Mouse (Mus musculus) ES-E14 (cell line): ENCODE results near the gene Gm20605.

Experiments
- CHD2 ChIP-seq: IDR thresholded peaks from 2 replicates; pipeline ENCODE4 v1.6.1; 2014; ENCODE audit warnings: mild to moderate bottlenecking, low read depth, low read length, inconsistent platforms
- HCFC1 ChIP-seq: IDR thresholded peaks from 2 replicates; pipeline ENCODE4 v1.6.1; 2012; ENCODE audit warnings: low read length, inconsistent platforms, borderline replicate concordance; ENCODE audit not compliant: insufficient read depth
- ZC3H11A ChIP-seq: IDR thresholded peaks from 2 replicates; pipeline ENCODE4 v1.6.1; 2012; ENCODE audit warnings: low read depth, mild to moderate bottlenecking, inconsistent platforms, low read length, borderline replicate concordance
- ZNF384 ChIP-seq: IDR thresholded peaks from 2 replicates; pipeline ENCODE4 v1.6.1; 2012; ENCODE audit warnings: low read depth, low read length, inconsistent platforms

GRCm38 (mm10) chr5:137595921-137596320, 33.1 kb upstream of the Gm20605 start:
- TF ChIP-seq CHD2 (no peak), ZNF384 (no peak), HCFC1 (no peak), ZC3H11A (no peak)
